Mouse (Mus musculus): ENCODE results near the gene Slc9a9.

- TF ChIP-seq POLR2A (IDR thresholded peaks at IDR 0.05; ENCODE audit: borderline replicate concordance, low read depth, low read length) (no peak), CTCF (IDR thresholded peaks at IDR 0.05; ENCODE audit: low read depth, low read length) (no peak)
These were observed 237.4 kb downstream of the Slc9a9 start for GRCm38 (mm10) chr9:94907020-94907610.
